Mouse (Mus musculus) mature B cell (primary cell): ENCODE data around the gene Zfp334.

Source experiments
- in situ Hi-C: fragments of 300-500 bp; cut with MboI; formaldehyde crosslinking; loops from 2 replicates; pipeline ENCODE4 v1.14.3; 2019

Gene Zfp334

GRCm38 (mm10) chr2:165376001-165376400, 12.1 kb downstream of the Zfp334 start:
- in situ Hi-C loops = no loop called here

- in situ Hi-C loops = no loop called here
Observed at GRCm38 (mm10) chr2:165375478-165375877, 12.6 kb downstream of the Zfp334 start.

DNA sequence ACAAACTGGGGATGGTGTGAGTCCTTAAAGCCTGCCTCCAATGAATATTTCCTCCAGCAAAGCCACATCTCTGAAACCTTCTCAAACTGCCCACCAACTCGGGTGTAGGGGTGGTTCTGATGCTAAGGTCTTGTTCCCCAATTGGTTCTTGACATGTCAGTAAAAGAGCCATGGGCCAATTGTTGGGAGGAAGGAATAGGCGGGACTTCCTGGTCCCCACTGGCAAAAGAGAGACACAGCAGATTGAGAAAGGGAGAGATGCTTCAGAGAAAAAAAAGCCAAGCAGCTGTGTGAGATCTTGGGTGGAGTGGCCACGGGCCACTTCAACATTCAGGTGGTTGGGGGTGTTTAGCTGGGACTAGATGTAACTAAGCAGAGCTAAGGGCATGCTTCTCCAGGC, 17.0 kb downstream of the Zfp334 start:
- in situ Hi-C loops = no loop called here

DNA sequence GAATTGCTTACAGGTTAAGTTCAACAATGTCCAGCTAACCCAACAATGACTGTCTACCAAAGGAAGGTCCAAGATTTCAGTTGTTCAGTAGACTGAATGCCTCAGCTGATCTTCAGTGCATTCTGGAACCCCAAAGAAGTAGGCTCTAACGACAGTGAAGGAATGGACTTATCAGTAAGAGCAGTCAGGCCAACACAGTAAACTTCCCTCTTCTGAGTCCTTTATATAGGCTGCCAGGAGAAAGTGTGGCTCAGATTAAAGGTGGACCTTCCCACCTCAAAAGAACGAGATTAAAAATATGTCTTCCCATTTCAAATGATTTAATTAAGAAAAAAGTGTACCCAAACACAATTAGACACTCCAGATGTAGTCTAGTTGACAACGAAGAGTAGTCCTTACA, 17.7 kb downstream of the Zfp334 start:
- in situ Hi-C loops = no loop called here

DNA sequence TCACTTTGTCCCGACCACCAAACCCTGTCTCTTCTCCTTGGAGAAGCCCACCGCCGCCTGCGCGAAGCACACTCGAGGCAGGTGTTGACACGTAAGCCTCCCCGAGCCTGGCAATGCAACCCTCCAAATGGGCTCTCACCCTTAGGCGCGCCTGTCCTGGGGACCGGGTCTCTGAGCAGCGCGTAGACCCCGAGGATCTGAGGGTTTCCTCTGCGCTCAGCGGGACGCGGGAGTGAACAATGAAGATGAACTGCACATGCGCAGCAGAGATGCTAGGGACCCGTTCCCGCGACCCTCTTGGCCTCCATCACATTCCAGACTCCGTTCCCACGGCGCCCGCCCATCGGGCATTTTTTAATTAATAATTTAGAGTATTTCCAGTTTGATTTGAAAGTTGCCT, 19.6 kb downstream of the Zfp334 start, which contains the start of gene Zfp663:
Zfp663 (minus strand) TSS at position 234 of the 400 bp plus-strand sequence.
- in situ Hi-C loops = no loop called here

DNA sequence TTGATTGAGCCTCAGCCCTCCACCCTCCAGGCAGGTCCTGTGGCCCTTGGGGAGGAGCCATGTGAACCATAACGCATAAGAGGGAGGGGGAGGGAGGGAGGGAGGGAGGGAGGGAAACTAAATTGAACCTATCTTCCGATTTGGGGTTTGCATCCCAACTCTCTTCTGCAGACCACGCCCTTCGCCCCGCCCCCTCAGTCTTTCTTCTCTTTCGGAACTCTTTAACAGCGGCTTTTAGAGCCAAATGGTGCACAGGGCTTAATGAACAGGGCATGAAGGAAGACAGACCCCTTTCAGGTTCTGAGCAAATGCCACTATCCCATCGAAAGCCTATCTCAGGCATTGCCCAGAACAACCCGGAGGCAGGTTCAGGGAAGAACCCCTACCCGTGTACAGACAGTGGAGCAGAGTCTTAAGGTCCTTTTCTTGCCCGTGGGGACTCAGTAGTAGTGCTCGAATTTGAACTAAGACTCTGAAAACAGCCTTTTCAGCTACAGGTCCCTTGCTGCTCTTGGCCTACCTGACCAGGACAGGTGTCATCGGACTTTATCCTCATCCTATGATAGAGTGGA, 20.1 kb downstream of the Zfp334 start:
- in situ Hi-C loops = no loop called here

GRCm38 (mm10) chr2:165367047-165367520, 21.0 kb downstream of the Zfp334 start:
- in situ Hi-C loops = no loop called here

DNA sequence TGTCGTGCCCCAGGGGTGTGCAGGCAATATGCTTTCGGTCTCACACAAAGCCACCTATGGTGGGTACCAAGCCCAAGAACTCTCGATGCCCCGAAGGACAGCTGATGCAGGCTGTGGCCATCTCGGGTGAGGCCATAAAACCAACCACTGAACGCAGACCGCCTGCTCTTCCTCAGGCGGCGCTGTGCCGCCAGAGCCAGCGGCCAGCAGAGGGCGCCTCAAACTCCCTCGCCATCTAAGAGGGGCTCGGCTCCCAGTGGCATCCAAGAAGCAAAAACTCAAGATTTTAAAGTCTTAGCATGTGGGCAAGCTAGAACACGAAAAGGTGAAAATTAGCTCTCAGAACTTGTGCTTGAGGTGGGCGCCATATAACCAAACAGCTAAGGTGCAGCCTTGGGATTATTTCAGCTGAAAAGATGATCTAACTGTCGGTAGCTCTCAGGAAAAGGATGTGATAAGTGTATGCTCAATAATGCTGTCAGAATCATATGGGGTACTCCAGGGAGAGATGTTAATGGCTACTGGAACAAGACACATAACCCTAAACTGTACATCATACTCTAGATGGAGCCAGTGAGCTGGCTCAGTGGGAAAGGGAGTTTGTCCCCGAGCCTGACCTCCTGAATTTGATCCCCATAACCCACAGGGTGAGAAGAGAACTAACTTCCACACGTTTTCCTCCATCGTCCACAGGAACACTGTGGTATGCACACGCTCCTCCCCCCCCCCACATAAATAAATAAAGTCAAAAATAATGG, 23.5 kb downstream of the Zfp334 start:
- in situ Hi-C loops = no loop called here

DNA sequence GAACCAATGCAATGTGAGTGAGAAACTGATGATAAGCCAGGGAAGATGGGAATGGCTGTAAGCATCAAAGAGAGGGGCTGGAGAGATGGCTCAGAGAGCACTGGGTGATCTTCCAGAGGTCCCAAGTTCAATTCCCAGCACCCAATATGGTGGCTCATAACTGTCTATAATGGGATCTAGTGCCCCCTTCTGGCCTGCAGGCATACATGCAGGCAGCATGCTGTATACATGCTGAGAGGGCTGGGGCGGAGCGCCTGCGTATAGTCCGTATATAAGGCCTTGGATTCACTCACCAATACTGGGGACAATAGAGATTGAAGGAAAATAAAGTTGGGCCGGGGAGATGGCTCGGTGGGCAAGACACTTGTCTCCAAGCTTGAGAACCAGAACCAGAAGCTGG, 24.8 kb downstream of the Zfp334 start:
- in situ Hi-C loops = no loop called here

- in situ Hi-C loops = no loop called here
Observed at GRCm38 (mm10) chr2:165360861-165361260, 27.2 kb downstream of the Zfp334 start.

- in situ Hi-C loops = no loop called here
Observed at GRCm38 (mm10) chr2:165351828-165352513, 36.1 kb downstream of the Zfp334 start.

DNA sequence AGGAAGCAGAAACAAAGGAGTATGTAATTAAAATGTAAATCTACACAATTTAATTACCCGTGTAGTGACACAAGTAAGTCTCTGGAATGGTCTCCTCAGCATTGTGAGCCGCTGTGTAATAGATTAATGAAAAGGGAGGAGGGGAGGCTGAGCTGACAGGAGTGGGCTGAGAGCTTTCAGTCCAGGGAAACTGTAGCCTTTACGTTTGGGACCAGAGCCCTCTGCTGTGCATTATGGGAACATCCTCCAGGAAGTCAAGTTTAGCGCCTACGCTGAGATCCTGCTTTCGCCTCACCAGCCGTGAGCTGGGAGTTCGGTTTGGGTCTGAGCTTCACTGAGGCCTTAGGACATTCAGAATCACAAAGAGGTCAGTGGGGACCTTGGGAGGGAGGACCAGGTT, 38.6 kb downstream of the Zfp334 start:
- in situ Hi-C loops = no loop called here

DNA sequence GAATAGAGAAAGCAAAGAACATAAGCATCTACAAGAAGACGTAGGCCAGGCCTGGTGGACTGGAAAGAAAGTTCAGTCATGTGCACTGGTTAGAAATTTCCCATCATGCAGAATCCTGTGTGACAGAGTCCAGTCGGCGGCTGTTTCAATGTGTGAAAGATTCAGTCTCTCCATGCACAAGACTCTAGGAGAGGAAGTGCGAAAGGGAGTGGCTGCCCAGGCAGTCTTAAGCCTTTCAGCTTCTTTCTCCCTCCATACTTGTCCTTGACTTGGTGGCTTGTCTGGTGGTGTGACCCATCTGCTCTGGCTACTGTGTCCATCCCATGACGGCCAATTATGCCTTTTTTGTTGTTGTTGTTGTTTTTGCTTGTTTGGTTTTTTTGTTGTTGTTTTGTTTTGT, 41.9 kb downstream of the Zfp334 start:
- in situ Hi-C loops = no loop called here

- in situ Hi-C loops = no loop called here
Observed at GRCm38 (mm10) chr2:165337191-165337590, 50.9 kb downstream of the Zfp334 start.

- in situ Hi-C loops = no loop called here
Observed at GRCm38 (mm10) chr2:165332610-165333210, 55.3 kb downstream of the Zfp334 start.

DNA sequence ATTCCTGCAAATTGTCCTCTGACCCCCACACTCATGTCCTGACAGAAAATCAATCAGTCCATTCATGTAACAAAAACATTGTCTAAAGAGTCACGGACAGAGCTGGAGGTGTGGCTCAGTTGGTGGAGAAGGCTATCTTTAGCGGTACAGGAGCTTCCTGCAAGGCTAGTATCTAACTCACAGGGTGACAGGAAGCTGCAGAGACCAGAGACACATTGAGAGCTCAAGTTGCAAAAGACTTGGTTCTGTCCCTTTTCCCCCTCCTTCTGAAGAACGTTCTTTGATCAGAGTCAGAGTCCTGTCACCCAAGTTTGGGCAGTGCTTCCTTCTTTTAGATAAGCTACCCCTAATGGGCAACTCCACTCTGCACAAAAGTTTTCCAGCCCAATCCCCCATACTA, 58.4 kb downstream of the Zfp334 start:
- in situ Hi-C loops = no loop called here

- in situ Hi-C loops = no loop called here
Observed at GRCm38 (mm10) chr2:165328746-165329145, 59.3 kb downstream of the Zfp334 start.

GRCm38 (mm10) chr2:165327386-165327785, 60.7 kb downstream of the Zfp334 start:
- in situ Hi-C loops = no loop called here

GRCm38 (mm10) chr2:165326304-165327190, 61.5 kb downstream of the Zfp334 start, which contains the start of gene Elmo2:
Gene Elmo2, minus strand, starts transcription at chr2:165326479.
- in situ Hi-C loops = no loop called here

- in situ Hi-C loops = no loop called here
Observed at GRCm38 (mm10) chr2:165325521-165326303, 62.3 kb downstream of the Zfp334 start.
